Mouse (Mus musculus): ENCODE data around the gene Slc8a2. TPM values are rescaled to one million over a fixed set of nuclear protein-coding genes. Genes with fewer than 3 reads are reported as not detected.

Slc8a2 gene
- polyA plus RNA-seq, 1 experiment = 124 TPM

DNA sequence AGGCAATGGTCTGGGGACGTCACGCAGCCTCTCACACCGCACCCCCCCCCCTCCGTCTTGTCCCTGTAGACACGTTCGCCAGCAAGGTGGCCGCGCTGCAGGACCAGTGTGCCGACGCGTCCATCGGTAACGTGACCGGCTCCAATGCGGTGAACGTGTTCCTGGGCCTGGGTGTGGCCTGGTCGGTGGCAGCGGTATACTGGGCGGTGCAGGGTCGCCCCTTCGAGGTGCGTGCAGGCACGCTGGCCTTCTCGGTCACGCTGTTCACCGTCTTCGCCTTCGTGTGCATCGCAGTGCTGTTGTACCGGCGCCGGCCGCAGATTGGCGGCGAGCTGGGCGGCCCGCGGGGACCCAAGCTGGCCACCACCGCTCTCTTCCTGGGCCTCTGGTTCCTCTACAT lies 29.1 kb downstream of the Slc8a2 start:
- no peak for DNase-seq (ENCODE audit: extremely low spot score in 1 of 2, low spot score in 1 of 2)

DNA sequence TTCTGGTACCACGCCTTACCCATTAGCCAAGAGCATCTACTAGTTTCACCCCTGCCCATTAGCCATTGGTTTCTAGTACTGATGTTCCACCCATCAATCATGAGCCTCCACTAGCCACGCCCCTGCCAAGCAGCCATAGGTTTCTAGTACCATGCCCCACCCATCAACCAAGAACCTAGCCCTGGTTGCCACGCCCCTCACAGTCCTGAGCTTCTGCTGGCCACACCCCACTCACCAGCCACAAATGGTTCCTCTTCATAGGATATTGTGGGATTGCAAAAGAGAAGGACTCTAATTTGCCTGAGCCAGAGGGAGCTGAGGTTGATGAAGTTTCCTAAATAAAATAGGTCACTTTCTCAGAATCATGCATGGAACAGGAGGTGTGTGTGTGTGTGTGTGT lies 31.1 kb downstream of the Slc8a2 start:
- no peak for DNase-seq (ENCODE audit: extremely low spot score in 1 of 2, low spot score in 1 of 2)

DNA sequence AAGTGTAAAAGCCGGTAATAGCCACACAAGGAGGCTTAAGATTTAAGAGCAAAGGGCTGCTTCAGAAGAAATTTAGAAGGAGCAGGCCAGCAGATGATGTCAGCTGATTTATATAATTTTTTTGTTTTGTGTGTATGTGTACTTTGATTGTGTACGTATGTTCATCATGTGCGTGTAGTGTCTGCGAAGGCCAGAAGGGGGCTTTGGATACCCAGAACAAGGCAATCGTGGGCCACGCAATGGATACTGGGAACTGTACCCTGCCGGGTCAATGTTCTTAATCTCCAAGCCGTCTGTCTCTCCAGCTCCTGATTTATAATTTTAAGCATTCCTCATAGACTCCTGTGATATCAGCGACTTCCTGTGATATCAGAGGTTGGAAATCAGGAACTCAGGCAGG lies 31.7 kb downstream of the Slc8a2 start:
- no peak for DNase-seq (ENCODE audit: extremely low spot score in 1 of 2, low spot score in 1 of 2)

DNA sequence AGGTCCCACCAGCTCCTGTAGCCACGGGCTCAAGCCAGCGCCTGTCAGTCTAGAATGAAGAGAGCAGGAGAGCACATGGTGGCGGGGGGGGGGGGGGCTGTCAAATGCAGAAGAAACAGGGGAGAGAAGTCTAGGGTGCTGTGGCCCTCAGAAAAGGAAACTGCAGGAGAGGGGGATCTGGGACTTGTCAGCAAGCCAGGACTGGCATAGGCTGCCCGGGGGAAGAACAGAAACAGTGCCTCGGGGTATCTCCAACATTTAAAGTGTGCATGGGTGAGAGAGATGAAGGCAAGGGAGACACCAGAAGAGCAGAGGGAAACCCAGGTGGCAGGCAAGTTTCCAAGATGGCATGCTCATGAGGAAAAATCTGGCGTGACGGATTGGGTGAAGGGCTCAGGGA lies 32.4 kb downstream of the Slc8a2 start:
- DNase-seq (ENCODE audit: extremely low spot score in 1 of 2, low spot score in 1 of 2) = no peak

DNA sequence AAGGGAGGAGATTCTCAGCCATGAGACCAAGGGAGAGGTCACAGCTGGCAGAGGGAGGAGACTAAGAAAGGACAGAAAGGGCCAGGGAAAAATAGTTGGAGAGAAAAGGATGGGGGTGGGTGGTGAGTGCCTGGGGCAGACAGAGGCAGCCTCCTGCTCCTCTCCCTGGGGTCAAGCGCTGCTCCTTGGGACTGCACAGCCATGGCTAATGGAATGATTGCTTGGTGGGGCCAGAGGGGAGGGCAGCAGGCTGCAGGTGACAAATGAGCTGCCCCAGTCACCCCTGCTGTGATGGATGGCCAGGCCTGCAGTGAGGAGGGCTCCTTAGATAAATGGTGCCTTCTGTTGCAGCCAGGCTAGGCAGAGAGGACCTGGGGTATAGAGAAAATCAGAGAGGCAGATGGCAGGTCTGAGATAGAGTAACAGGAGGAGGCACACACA lies 42.5 kb downstream of the Slc8a2 start:
- DNase-seq (ENCODE audit: extremely low spot score in 1 of 2, low spot score in 1 of 2) = no peak

DNA sequence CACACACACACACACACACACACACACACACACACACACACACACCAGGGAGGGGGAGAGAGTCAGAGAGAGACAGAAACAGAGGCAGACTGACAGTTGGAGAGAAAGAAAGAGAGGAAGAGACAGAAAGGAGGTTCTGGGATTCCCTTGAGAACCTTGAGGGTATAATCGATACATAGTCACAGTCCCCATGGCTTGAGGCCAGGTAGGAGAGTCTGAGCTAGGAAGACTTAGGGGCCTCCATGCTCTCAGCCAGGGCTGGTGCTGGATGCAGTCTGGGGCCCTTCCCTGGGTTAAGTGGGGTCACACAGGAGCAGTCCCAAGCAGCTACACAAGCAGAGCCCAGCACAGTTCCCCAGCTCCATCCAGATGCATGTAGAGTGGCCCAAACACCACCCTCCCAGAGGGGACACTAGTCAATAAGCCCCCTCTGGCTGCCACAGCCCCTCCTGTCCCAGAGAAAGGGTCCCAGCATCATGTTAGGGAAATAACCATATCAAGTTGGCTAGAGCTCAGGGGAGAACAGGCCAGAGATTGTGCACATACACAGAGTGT lies 43.0 kb downstream of the Slc8a2 start:
- DNase-seq (ENCODE audit: extremely low spot score in 1 of 2, low spot score in 1 of 2) = no peak

DNA sequence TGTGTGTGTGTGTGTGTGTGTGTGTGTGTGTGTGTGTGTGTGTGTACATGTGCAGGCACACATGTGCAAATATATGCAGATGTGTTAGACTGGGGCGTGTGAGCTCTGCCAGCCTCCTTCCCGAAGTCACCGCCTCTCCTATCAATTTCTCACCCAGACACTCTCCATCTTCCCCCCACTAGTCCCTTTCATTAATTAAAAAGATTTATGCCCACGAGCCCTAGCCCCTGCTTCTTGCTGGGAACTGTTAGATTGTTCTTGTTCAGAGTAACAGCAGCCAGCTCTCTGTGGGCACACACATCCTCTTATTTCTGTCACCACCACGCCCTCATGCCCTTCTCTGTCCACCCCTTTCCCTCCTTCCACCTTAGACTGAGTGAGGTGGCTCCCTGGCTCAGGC lies 43.5 kb downstream of the Slc8a2 start:
- DNase-seq (ENCODE audit: extremely low spot score in 1 of 2, low spot score in 1 of 2) = no peak

DNA sequence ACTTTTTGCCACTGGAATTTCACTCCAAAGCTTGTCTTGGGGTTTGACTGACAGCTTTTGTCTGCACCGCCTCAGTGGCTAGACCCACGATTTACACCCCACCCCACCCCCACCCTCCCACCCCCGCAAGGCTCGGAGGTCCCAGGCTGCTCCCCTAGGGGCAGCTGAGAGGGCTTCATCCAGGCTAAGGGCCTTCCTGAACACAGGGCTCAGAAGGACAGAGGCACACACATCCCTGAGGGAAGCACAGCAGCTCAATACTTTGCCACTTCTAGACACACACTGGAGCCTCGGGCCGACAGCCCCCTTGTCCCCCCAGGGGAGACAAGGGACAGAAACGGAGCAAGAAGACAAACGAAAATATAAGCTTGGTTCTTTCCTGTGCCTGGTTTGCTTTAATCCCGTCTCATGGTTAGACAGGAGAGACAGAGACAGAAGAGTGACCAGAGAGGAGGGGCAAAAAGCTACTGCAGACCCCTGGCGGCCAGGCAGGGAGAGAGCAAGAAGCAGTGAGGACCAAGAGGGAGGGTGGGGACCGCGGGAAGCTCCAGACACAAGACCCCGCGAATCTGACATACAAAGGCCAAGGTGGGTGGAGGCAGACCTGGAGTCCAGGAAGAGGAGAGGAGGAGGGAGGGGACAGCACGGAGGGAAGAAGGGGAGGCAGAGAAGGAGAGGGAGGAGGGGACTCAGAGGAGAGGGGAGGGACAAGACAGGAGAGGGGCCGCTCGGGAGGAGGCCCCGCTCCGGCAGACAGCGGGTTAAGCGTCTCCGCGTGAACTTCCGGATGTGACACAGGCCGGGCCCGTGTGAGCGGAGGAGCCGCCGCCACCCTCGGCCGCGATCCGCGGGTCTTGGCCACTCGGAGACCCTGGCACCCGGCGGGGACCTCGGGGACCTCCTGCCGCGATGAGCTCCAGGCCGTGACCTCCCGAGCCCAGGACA lies 45.2 kb downstream of the Slc8a2 start, which contains the start of gene Meis3:
Gene Meis3 (plus strand): TSS at position 494 of the 945 bp plus-strand sequence.
- peak in 1 of 2 experiments; percentile 61 for DNase-seq (ENCODE audit: extremely low spot score in 1 of 2, low spot score in 1 of 2)

DNA sequence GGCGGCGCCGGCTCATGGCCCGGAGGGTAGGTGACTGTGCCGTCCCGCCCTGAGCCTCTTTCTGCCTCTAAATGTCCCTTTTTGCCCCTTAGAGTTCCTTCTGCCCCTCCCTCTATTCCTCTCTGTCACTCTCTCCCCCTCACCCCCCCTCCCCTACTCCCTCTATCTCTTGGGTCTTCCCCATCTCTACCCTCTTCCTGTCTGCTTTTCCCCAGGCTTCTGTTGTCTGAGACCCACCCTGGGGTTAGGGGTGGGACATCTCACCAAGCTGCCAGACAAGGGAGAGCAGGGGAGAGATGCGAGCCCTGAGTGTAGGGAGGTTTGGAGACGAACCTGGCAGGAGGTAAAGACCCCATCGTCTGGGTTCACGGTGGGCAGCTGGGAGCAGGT lies 45.9 kb downstream of the Slc8a2 start:
- DNase-seq (ENCODE audit: extremely low spot score in 1 of 2, low spot score in 1 of 2) = no peak

DNA sequence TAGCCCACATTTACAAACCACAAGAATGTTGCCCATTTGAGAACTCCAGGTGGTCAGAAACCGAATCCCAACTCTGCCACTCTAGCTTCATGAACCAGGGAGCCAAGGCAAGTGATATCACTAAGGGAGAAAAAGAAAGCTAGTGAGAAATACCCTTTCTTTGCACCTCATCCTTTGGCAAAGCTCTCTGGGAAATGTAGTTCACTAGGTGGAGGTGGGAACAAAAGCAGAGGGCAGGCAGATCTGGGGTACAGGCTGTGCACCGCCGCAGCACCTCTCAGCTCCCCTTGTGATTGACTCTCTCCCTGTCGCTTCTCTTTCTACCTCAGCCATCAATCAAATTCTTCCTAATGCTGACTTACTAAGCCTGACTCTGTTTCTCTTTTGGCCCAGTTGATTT lies 48.5 kb downstream of the Slc8a2 start:
- DNase-seq (ENCODE audit: extremely low spot score in 1 of 2, low spot score in 1 of 2) = no peak

DNA sequence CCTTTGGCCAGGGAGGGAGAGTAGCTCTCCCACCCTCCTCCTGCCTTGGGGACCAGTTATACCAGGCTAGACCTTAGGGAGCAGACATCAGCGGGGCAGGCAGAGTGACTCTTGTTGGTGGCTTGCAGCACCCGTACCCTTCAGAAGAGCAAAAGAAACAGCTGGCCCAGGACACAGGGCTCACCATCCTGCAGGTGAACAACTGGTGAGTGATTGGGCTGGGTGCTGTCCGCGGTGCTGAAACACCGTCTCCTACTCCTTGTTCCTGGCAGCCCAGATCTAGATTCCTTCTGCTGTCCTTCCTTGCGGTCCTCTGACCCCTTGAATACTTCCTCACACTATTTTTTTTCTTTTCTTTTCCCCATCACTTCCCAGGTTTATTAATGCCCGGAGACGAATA lies 54.0 kb downstream of the Slc8a2 start:
- no peak for DNase-seq (ENCODE audit: extremely low spot score in 1 of 2, low spot score in 1 of 2)

DNA sequence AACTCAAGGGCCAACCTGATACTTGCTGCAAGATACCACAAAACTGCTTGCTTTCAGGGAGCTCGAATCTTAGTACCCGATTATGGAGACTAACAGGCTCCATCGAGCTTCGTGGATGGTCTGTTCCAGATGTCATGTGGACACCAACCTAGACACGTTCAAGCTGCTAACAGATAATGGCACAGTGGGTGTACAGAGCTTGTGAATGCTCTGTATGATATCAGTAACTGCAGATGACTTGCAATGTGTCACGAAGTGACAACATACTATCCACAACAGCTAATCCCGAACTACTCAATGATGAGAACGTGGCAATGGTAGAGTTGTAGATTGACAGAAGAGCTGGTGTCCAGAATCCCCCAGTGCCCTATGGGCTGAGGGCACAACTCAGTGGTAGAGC lies 57.9 kb downstream of the Slc8a2 start:
- no peak for DNase-seq (ENCODE audit: extremely low spot score in 1 of 2, low spot score in 1 of 2)

DNA sequence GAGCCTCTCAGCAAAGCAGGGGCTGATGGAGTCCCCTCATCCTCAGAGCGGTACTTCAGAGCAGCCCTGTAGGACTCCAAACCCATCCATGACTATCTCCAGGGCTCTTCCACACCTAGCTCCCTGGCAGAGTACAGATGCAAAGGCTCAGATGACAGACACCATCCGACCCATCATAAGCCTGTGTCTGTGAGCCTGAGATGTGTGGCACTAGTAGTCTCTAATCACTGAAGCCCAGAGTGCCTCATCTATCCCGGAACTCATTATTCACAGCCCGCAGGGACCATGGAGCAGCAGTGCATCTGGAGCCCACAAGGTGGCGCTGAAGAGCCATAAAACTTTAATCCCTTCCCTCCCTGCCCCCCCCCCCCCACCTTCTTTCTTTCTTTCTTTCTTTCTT lies 62.7 kb downstream of the Slc8a2 start:
- peak; percentile 53 to 93 for DNase-seq (ENCODE audit: extremely low spot score in 1 of 2, low spot score in 1 of 2)

DNA sequence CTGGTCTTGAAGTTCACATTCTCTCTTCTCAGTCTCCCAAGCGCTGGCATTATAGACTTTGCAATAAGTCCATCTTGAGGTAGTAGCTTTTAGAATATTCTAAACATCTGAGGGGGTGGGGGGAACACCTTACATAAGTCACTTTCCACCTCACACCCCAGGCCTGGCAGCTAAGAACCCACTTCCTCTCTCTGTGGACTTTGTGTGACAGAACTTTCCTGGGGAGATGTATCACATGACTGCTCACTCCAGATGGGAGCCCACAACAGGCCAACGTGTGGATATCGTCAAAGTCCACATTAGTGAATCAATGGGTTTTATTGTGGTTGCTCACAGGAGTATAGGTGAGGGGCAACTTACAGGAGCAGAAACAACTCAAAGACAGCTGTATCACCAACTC lies 64.1 kb downstream of the Slc8a2 start:
- no peak for DNase-seq (ENCODE audit: extremely low spot score in 1 of 2, low spot score in 1 of 2)

DNA sequence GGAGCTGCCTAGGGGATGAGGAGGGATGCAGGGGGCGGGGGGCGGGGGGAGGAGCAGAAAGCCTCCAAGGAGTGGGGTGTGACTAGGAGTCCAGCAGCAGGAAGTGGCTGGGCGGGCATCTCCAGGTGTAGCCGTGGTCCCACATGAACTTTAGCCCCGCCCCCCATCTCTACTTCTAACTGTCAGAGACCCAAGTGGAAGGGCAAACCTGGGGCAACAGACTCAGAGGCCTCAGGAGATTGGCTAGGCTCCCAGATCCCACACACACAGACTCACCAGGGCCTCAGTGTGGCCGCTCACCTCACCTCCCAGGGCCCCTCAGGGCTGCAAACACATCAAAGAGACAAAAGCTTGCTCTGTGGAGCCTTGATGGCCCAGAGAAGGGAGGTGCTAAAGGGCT lies 67.0 kb downstream of the Slc8a2 start:
- DNase-seq (ENCODE audit: extremely low spot score in 1 of 2, low spot score in 1 of 2) = no peak

DNA sequence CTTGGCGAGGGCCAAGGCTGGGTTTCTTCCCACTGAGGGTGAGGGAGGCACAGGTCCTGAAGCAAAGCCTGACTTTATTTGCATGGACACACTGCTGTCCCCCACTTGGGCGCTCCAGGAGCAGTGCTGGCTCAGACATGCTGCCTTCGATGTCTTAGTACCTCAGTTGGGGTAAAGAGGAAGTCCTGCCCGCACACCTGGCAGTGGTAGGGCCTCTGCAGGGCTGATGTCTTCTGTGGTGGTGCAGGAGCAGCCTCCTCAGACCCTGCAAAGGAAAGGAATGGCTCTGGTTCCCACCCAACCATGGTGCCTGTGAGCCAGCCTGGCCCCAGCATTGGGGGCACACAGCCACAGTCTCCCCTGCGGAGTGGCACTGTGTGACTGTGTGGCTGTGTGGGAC lies 67.5 kb downstream of the Slc8a2 start:
- DNase-seq (ENCODE audit: extremely low spot score in 1 of 2, low spot score in 1 of 2) = no peak

DNA sequence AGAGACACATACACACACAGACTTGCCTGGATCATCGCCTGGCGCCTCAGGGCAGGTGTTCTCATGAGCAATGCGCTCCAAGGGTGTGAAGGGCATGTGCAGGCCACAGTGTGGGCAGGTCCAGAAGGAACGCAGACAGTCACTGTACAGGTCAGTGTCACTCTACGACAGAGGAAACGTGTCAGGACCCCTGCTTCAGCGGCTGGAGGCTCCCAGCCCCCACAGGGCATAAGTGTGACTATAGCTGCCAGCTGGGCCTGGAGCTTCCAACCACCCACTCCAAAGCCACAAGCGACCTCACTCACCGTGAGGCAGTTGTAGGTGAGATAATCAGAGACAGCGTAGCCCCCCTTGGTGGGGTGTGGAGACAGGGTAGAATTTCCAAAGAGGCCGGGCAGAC lies 68.9 kb downstream of the Slc8a2 start:
- DNase-seq (ENCODE audit: extremely low spot score in 1 of 2, low spot score in 1 of 2) = no peak

DNA sequence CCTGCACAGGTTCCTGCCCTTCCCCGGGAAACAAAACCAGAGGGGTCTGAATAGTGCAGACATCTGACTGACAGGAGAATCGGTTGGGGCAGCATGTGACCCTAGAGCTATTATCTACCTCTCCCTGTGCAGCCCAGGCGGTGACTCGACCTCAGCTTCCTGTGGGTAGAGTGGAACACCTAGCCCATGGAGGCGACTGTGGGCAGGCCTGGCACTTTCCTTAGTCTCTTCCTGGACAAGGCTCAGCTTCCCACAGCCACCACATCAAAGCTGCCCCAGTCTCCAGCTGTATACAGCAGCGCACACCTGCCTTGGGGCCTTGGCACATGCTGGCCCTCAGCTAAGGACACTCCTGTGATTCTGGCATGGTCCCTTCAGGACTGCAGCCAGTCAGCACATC lies 71.5 kb downstream of the Slc8a2 start:
- DNase-seq (ENCODE audit: extremely low spot score in 1 of 2, low spot score in 1 of 2) = no peak

DNA sequence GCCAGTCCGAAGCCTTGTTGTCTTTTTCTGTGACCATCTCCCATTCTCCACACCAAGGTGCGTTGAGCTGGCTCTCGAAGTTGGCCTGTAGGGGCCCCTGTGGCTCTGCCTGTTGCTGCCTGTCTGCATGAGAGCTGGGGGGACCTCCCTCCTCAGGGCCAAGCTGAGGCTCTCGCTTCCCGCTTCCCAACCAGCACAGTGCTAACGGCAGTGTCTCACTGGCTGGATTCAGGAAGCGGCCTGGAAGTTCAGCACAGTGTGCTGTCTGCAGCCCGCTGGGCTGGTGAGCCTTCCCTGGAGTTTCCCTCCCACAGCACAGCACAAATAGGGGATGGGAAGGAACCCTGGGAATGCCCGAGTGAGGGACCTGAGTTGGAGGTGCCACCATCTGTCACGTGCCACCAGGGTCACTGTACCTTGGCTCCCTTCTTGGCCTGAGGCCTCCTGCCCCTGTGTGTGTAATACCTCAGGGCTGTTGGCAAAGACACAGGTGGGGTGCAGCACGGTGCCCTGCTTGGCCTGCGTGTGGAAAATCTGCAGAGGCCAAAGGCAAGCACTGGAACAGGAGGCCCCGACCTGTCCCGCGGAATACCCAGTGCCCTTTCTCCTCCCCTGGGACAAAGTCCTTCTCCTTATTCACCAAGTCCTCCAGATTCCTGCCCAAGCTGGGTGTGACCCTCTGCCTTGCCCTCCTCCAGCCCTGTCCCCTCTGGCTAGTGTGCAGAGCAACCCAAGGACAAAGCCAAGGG lies 73.3 kb downstream of the Slc8a2 start:
- DNase-seq (ENCODE audit: extremely low spot score in 1 of 2, low spot score in 1 of 2) = no peak

DNA sequence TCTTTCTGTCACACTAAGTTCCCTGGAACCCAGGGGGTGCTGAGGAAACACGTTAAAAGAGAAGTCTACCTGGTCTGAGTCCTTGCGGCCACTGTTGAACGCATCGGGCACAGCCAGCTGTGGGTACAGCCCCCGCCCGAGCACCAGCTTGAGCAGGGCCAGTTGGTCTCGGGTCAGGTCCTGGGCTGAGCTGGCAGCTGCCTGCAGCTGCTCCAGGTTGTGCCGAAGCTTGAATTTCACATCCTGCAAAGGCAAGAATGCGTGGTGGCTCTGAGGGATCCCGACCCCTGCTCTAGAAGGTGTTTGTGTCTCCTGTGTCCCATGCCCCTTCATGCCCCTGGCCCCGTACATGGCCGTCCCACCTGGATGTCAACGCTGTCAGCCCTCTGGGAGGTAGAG lies 73.9 kb downstream of the Slc8a2 start:
- DNase-seq (ENCODE audit: extremely low spot score in 1 of 2, low spot score in 1 of 2) = no peak

DNA sequence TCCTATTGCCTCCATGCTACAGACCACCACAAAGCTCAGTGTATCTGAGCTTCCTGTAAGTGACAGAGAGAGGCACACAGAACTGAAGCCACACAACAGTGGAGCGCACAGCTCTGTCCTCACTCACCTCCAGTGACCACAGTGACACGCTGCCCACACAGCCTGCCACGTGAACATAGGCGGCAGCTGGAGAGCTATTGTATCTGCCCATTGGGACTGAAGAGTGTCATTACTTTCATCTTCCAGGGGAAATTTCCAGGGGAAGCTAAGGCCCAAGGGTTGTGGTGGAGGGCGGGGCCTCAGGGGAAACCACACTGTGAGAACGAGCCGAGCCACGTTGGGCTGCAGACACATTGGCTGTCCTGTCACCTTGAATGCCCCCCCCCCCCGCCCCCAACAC lies 75.2 kb downstream of the Slc8a2 start:
- no peak for DNase-seq (ENCODE audit: extremely low spot score in 1 of 2, low spot score in 1 of 2)

Data from frontal cortex, adult 2 months (tissue).